Mouse (Mus musculus): ENCODE measurements around the gene Atxn7l1.

GRCm38 (mm10) chr12:33277427-33277826 is 129.9 kb downstream of the Atxn7l1 start:
- TF ChIP-seq CTCF (IDR thresholded peaks at IDR 0.05; ENCODE audit: extremely low read depth, insufficient read depth, insufficient read length, insufficient replicate concordance) (no peak), POLR2A (IDR thresholded peaks at IDR 0.05; ENCODE audit: low read depth, low read length) (no peak)

Measured in spleen, adult 2 months (tissue).